Mouse (Mus musculus) heart, postnatal 0 days (tissue): Measurements from ENCODE around the gene Rpusd1. TPM values are rescaled to one million over a fixed set of nuclear protein-coding genes. Genes with fewer than 3 reads are reported as not detected.

Experiments used
- ATAC-seq: fragments of 200-750 bp; cut with Nextera tagmentation; 2 replicates; pipeline ENCODE4 v1.8.0; 2017; ENCODE audit warnings: low read depth, moderate number of reproducible peaks, moderate library complexity; ENCODE audit not compliant: insufficient read depth
- DNase-seq: peaks from one replicate; pipeline ENCODE4 v3.0.0-alpha.2; 2016; ENCODE audit warnings: low spot score
- H3K27ac ChIP-seq: fragments of 300-500 bp; sonication (generic); 2 replicates; pipeline ENCODE4 v1.5.1; 2014; ENCODE audit warnings: low read depth, mild to moderate bottlenecking
- H3K27me3 ChIP-seq: fragments of 300-500 bp; sonication (generic); 2 replicates; pipeline ENCODE4 v1.6.1; 2014; ENCODE audit warnings: low read length, mixed read lengths; ENCODE audit not compliant: control insufficient read depth, insufficient read depth
- H3K36me3 ChIP-seq: fragments of 300-500 bp; sonication (generic); replicated peaks from 2 replicates; pipeline ENCODE4 v1.6.1; 2014; ENCODE audit warnings: low read length, mixed read lengths; ENCODE audit not compliant: control insufficient read depth, insufficient read depth
- H3K4me1 ChIP-seq: fragments of 300-500 bp; sonication (generic); 2 replicates; pipeline ENCODE4 v1.6.1; 2014; ENCODE audit warnings: antibody characterized with exemption; ENCODE audit not compliant: control insufficient read depth, insufficient read depth
- H3K4me2 ChIP-seq: fragments of 300-500 bp; sonication (generic); 2 replicates; pipeline ENCODE4 v1.6.1; 2014; ENCODE audit warnings: low read depth, mild to moderate bottlenecking, low read length, moderate library complexity
- H3K4me3 ChIP-seq: fragments of 300-500 bp; sonication (generic); 2 replicates; pipeline ENCODE4 v1.5.1; 2014; ENCODE audit warnings: low read depth, low read length
- H3K9ac ChIP-seq: fragments of 300-500 bp; sonication (generic); replicated peaks from 2 replicates; pipeline ENCODE4 v1.6.1; 2014; ENCODE audit warnings: low read depth, low read length, mixed read lengths
- H3K9me3 ChIP-seq: fragments of 300-500 bp; sonication (generic); replicated peaks from 2 replicates; pipeline ENCODE4 v1.6.1; 2016; ENCODE audit warnings: low read length; ENCODE audit not compliant: control insufficient read depth
- CTCF ChIP-seq: IDR thresholded peaks from 2 replicates; pipeline ENCODE4 v1.5.1; 2016; ENCODE audit warnings: antibody characterized with exemption, control low read depth, low read depth
- EP300 ChIP-seq: IDR thresholded peaks from 2 replicates; pipeline ENCODE4 v1.6.1; 2016; ENCODE audit warnings: antibody characterized with exemption, low read depth
- WGBS: fragments of 180-500 bp; shearing (Covaris S2); extraction: QIAGEN DNeasy Blood & Tissue Kit; methylation state at CpG from one replicate; pipeline ENCODE4 v1.1.7; 2014; 5-methylcytosine and 5-hydroxymethylcytosine counted together
- polyA plus RNA-seq: library from polyadenylated mRNA; unstranded; fragments of >200 nt; fragmentation: Nextera tagmentation; extraction: Ambion mirVana; gene quantifications from 2 replicates; pipeline ENCODE4 v1.2.1, GENCODE M21; 2015
- total RNA-seq: library from RNA; depleted of rRNA; stranded (reverse); fragments of >200 nt; gene quantifications from 2 replicates; pipeline ENCODE4 v1.2.3, GENCODE M21; 2014; ENCODE audit warnings: low replicate concordance

Gene Rpusd1
- total and polyA plus RNA-seq, 2 experiments from 2014 or later: 3.2 to 9.3 TPM

GRCm38 (mm10) chr17:25688922-25689321 lies 38.5 kb upstream of the Rpusd1 start:
- Histone ChIP-seq H3K27me3 (peaks cover 13% of the 10 kb centered on the region; the same call in 1 of the 2 replicates), H3K9me3 (no peaks in the 10 kb centered on the region), H3K27ac (no peak overlapping the region), H3K4me2 (no peak overlapping the region), H3K36me3 (no peaks in the 10 kb centered on the region), H3K4me3 (no peak overlapping the region), H3K4me1 (no peaks in the 10 kb centered on the region), H3K9ac (no peak overlapping the region)
- ATAC-seq (no peak), DNase-seq (no peak)
- WGBS: 64% methylated on average over 4 of the region's 4 CpGs
- TF ChIP-seq EP300: no peak
- no peak for TF ChIP-seq CTCF

- Histone ChIP-seq H3K4me2 (no peak overlapping the region), H3K9me3 (no peaks in the 10 kb centered on the region), H3K4me3 (no peak overlapping the region), H3K27me3 (no peaks in the 10 kb centered on the region), H3K36me3 (no peaks in the 10 kb centered on the region), H3K9ac (no peak overlapping the region), H3K27ac (no peak overlapping the region), H3K4me1 (no peaks in the 10 kb centered on the region)
- TF ChIP-seq CTCF: no peak
- no peak for TF ChIP-seq EP300
- no peak for DNase-seq
- 19% methylated on average over 1 of the region's 1 CpGs for WGBS
- no peak for ATAC-seq
Observed at GRCm38 (mm10) chr17:25696263-25696662, 31.2 kb upstream of the Rpusd1 start.

- Histone ChIP-seq H3K27me3 (no peaks in the 10 kb centered on the region), H3K4me3 (no peak overlapping the region), H3K4me2 (no peak overlapping the region), H3K4me1 (no peaks in the 10 kb centered on the region), H3K36me3 (no peaks in the 10 kb centered on the region), H3K9ac (no peak overlapping the region), H3K9me3 (no peaks in the 10 kb centered on the region), H3K27ac (no peak overlapping the region)
- WGBS: 14% methylated on average over 7 of the region's 7 CpGs
- no peak for ATAC-seq
- TF ChIP-seq EP300 (no peak), CTCF (peak; percentile 82)
- peak; percentile 72 for DNase-seq
Observed at GRCm38 (mm10) chr17:25698446-25698845, 29.0 kb upstream of the Rpusd1 start.

GRCm38 (mm10) chr17:25700863-25701496 lies 26.5 kb upstream of the Rpusd1 start:
- Histone ChIP-seq H3K4me1 (no peaks in the 10 kb centered on the region), H3K4me3 (no peak overlapping the region), H3K9ac (no peak overlapping the region), H3K4me2 (no peak overlapping the region), H3K9me3 (no peaks in the 10 kb centered on the region), H3K27me3 (no peaks in the 10 kb centered on the region), H3K27ac (no peak overlapping the region), H3K36me3 (no peaks in the 10 kb centered on the region)
- no peak for DNase-seq
- no peak for ATAC-seq
- TF ChIP-seq EP300 (no peak), CTCF (peak; percentile 19; the same call in 1 of the 2 replicates)
- 56% methylated on average over 9 of the region's 9 CpGs for WGBS

GRCm38 (mm10) chr17:25709994-25710393 lies 17.5 kb upstream of the Rpusd1 start:
- H3K4me2 ChIP-seq: no peak overlapping the region
- no peak overlapping the region for H3K4me3 ChIP-seq
- H3K36me3 ChIP-seq: no peaks in the 10 kb centered on the region
- no peaks in the 10 kb centered on the region for H3K4me1 ChIP-seq
- WGBS: 84% methylated on average over 2 of the region's 2 CpGs
- DNase-seq (no peak), ATAC-seq (no peak)
- TF ChIP-seq CTCF (no peak), EP300 (no peak)
- no peaks in the 10 kb centered on the region for H3K27me3 ChIP-seq
- no peak overlapping the region for H3K9ac ChIP-seq
- H3K9me3 ChIP-seq: peaks cover 4% of the 10 kb centered on the region
- H3K27ac ChIP-seq: no peak overlapping the region

GRCm38 (mm10) chr17:25711136-25711535 lies 16.3 kb upstream of the Rpusd1 start:
- H3K9ac ChIP-seq: no peak overlapping the region
- no peaks in the 10 kb centered on the region for H3K4me1 ChIP-seq
- TF ChIP-seq EP300 (no peak), CTCF (no peak)
- no peak overlapping the region for H3K4me2 ChIP-seq
- H3K27me3 ChIP-seq: peaks cover 6% of the 10 kb centered on the region
- peaks cover 4% of the 10 kb centered on the region for H3K9me3 ChIP-seq
- WGBS: 50% methylated on average over 4 of the region's 4 CpGs
- DNase-seq (no peak), ATAC-seq (no peak)
- H3K36me3 ChIP-seq: no peaks in the 10 kb centered on the region
- H3K4me3 ChIP-seq: no peak overlapping the region
- no peak overlapping the region for H3K27ac ChIP-seq
